In genomic region chr2:132780978-132781377, GRCm38 (mm10) we compare ENCODE assay signal across 8 mouse cellular contexts. TPM values are rescaled to one million over a fixed set of nuclear protein-coding genes. Genes with fewer than 3 reads are reported as not detected.
DNase-seq lines count a peak whose midpoint lies in the region; ATAC-seq and TF ChIP-seq lines count a peak whose summit lies in the region.

Chgb (plus strand) TSS chr2:132781278.

- peak within 1 kb of the TSS in 1 of 3 experiments; percentile 17 for H3K4me3 ChIP-seq in CH12.LX (replicated peaks in 1 of 3; ENCODE audit: low read depth in 2 of 3, low read length in 2 of 3, poor library complexity in 1 of 3)
- peak within 1 kb of the TSS; percentile 70 for H3K4me3 ChIP-seq in forebrain, embryonic 15.5 days
- peak within 1 kb of the TSS; percentile 36 for H3K4me3 ChIP-seq in limb, embryonic 14.5 days (replicated peaks; ENCODE audit: low read length)

- TF ChIP-seq CTCF in CH12.LX (conservative IDR thresholded peaks at IDR 0.05 in 1 of 2, IDR thresholded peaks at IDR 0.05 in 1 of 2; ENCODE audit: low read depth in 2 of 2, low read length in 2 of 2) = no peak

- no peak within 1 kb of the TSS for H3K27ac ChIP-seq in CH12.LX (ENCODE audit: insufficient read depth, low read depth)
- H3K27ac ChIP-seq in forebrain, embryonic 15.5 days (replicated peaks) = peak within 1 kb of the TSS; percentile 89
- H3K27ac ChIP-seq in limb, embryonic 14.5 days (replicated peaks; ENCODE audit: low read depth, low read length) = no peak within 1 kb of the TSS

- H3K4me2 ChIP-seq in CH12.LX (ENCODE audit: insufficient read depth, low read depth, poor library complexity, severe bottlenecking) = peak within 1 kb of the TSS; percentile 80; the same call in 1 of the 2 replicates
- peak within 1 kb of the TSS; percentile 56 for H3K4me2 ChIP-seq in forebrain, embryonic 15.5 days (replicated peaks)
- H3K4me2 ChIP-seq in limb, embryonic 14.5 days (replicated peaks; ENCODE audit: low read depth, low read length, severe bottlenecking) = peak within 1 kb of the TSS; percentile 86

- no peak within 1 kb of the TSS for H3K9ac ChIP-seq in CH12.LX (ENCODE audit: insufficient read depth, low read depth)
- H3K9ac ChIP-seq in forebrain, embryonic 15.5 days (replicated peaks) = peak within 1 kb of the TSS; percentile 82
- no peak within 1 kb of the TSS for H3K9ac ChIP-seq in limb, embryonic 14.5 days (ENCODE audit: low read depth, low read length, severe bottlenecking)

- peak; percentile 11; the same call in 1 of the 2 replicates for ATAC-seq in cerebellum, adult (ENCODE audit: insufficient number of reproducible peaks, low FRiP score, low TSS enrichment)
- ATAC-seq in forebrain, embryonic 15.5 days (replicated peaks) = no peak; the same call in 1 of the 2 replicates
- ATAC-seq in limb, embryonic 14.5 days (ENCODE audit: low FRiP score, low read depth) = no peak

- no peak for DNase-seq in cerebellum, postnatal 10 days
- no peak for DNase-seq in CH12.LX (ENCODE audit: extremely low read depth)
- DNase-seq in limb, embryonic 14.5 days (ENCODE audit: low spot score) = no peak
- no peak for DNase-seq in urinary bladder, adult 18-20 months (ENCODE audit: low spot score in 2 of 2)
- DNase-seq in ovary, adult 18-20 months (ENCODE audit: low spot score) = no peak
- no peak for DNase-seq in cerebellum, postnatal 4 days (ENCODE audit: low spot score in 2 of 2)

- H3K36me3 ChIP-seq in CH12.LX (replicated peaks in 1 of 2; ENCODE audit: control insufficient read depth in 1 of 2, insufficient read depth in 1 of 2, low read length in 1 of 2) = no peaks in the 10 kb centered on the region
- H3K36me3 ChIP-seq in forebrain, embryonic 15.5 days = no peaks in the 10 kb centered on the region
- H3K36me3 ChIP-seq in limb, embryonic 14.5 days (ENCODE audit: control insufficient read depth, insufficient read depth, low read length) = no peaks in the 10 kb centered on the region

- no peak for TF ChIP-seq RAD21 in CH12.LX (IDR thresholded peaks at IDR 0.05; ENCODE audit: low read depth, low read length)

- whole genome bisulfite sequencing in forebrain, embryonic 15.5 days = 7% methylated on average over 4 of the region's 4 CpGs
- WGBS in limb, embryonic 14.5 days = 15% methylated on average over 4 of the region's 4 CpGs

- H3K27me3 ChIP-seq in CH12.LX (replicated peaks) = peaks cover 5% of the 10 kb centered on the region
- no peaks in the 10 kb centered on the region for H3K27me3 ChIP-seq in forebrain, embryonic 15.5 days
- peaks cover 8% of the 10 kb centered on the region; the same call in 1 of the 2 replicates for H3K27me3 ChIP-seq in limb, embryonic 14.5 days (ENCODE audit: control insufficient read depth, insufficient read depth, low read length)

- TF ChIP-seq EP300 in CH12.LX (IDR thresholded peaks at IDR 0.05; ENCODE audit: low read length) = no peak

- in situ Hi-C loops in CH12.LX (cut with MboI; ENCODE audit: low pct_ligation_motif_present, low pct_unique_long_range_greater_than_20kb, low sequenced_read_pairs) = no loop called here

- no peak for TF ChIP-seq POLR2A in CH12.LX (IDR thresholded peaks at IDR 0.05; ENCODE audit: low read depth, low read length)
- TF ChIP-seq POLR2A in limb, embryonic 14.5 days (IDR thresholded peaks at IDR 0.05; ENCODE audit: borderline replicate concordance, extremely low read depth, insufficient read depth, insufficient read length) = no peak

- no peaks in the 10 kb centered on the region for H3K9me3 ChIP-seq in CH12.LX (replicated peaks; ENCODE audit: low read length)
- no peaks in the 10 kb centered on the region for H3K9me3 ChIP-seq in forebrain, embryonic 15.5 days
- H3K9me3 ChIP-seq in limb, embryonic 14.5 days (ENCODE audit: control insufficient read depth, low read length) = no peaks in the 10 kb centered on the region

- H3K79me2 ChIP-seq in CH12.LX (replicated peaks; ENCODE audit: control insufficient read depth, extremely low read depth, insufficient read depth, poor library complexity, severe bottlenecking) = no peaks in the 10 kb centered on the region

- dilution Hi-C loops in CH12.LX (cut with MboI; ENCODE audit: extremely low pct_ligation_motif_present, extremely low pct_unique_long_range_greater_than_20kb, low sequenced_read_pairs) = no loop called here

- H3K4me1 ChIP-seq in CH12.LX (ENCODE audit: control insufficient read depth in 1 of 2, insufficient read depth in 2 of 2) = peaks cover 4 to 7% of the 10 kb centered on the region in 2 experiments
- 0 out of 2 replicates have a peak, but pooled peaks cover 12% of the 10 kb centered on the region for H3K4me1 ChIP-seq in forebrain, embryonic 15.5 days
- 0 out of 2 replicates have a peak, but pooled peaks cover 4% of the 10 kb centered on the region for H3K4me1 ChIP-seq in limb, embryonic 14.5 days (ENCODE audit: control insufficient read depth, insufficient read depth, low read length)

TF ChIP-seq in CH12.LX, 34 proteins besides CTCF, POLR2A, EP300 and RAD21:
- TF ChIP-seq NELFE (IDR thresholded peaks at IDR 0.05; ENCODE audit: low read depth, low read length) (no peak), MYC (IDR thresholded peaks at IDR 0.05; ENCODE audit: low read depth, low read length) (no peak), USF1 (IDR thresholded peaks at IDR 0.05; ENCODE audit: low read depth, low read length) (no peak), ZKSCAN1 (IDR thresholded peaks at IDR 0.05; ENCODE audit: borderline replicate concordance, low read depth, low read length) (no peak)

RNA-seq across cellular contexts. Expression of gene Chgb, which starts in this region (rescaled TPM):
- total RNA-seq in CH12.LX (2012; rRNA removed) = 0.08 and 0.13 TPM in 2 replicates
- not detected in 2 replicates for total RNA-seq in CH12.LX (2014; rRNA removed)
- polyA plus RNA-seq in CH12.LX (2012; ENCODE audit: insufficient read length, low read depth) = 0.08 TPM in 1 of 2 replicates, not detected in the other
- 36.3 and 39.4 TPM in 2 replicates for polyA plus RNA-seq in forebrain, embryonic 15.5 days (2015; fragmentation: Nextera tagmentation; extraction: Ambion mirVana)
- 0.13 and 0.35 TPM in 2 replicates for polyA plus RNA-seq in limb, embryonic 14.5 days (2012; rRNA removed)
- 0.11 and 0.28 TPM in 2 replicates for polyA plus RNA-seq in limb, embryonic 14.5 days (2014; fragmentation: Nextera tagmentation; extraction: Ambion mirVana)

Comparison
In these comparisons a context has a peak if more than half of its experiments do, and no peak if none do; other contexts are left out.
1. RNA of gene Chgb (polyA plus RNA-seq): 36.3 to 39.4 TPM in forebrain, embryonic 15.5 days; 0.11 to 0.35 TPM in limb, embryonic 14.5 days and 0.08 TPM in CH12.LX; every median in the first group is over 10 times any median in the second.
2. Peak in every context shown above with its lines, with median percentiles within 50 percentile points of each other: H3K4me2 ChIP-seq.